Mouse (Mus musculus) C2C12 (cell line): Measurements from ENCODE around the gene Selp. TPM values are rescaled to one million over a fixed set of nuclear protein-coding genes. Genes with fewer than 3 reads are reported as not detected.

Source experiments
- H3K27me3 ChIP-seq: one replicate; pipeline ENCODE4 v1.6.1; 2011; ENCODE audit not compliant: control insufficient read depth, insufficient read depth, insufficient read length
- H3K36me3 ChIP-seq: one replicate; pipeline ENCODE4 v1.6.1; 2011; ENCODE audit not compliant: control insufficient read depth, insufficient read depth
- H3K4me3 ChIP-seq: one replicate; pipeline ENCODE4 v1.5.1; 2011; ENCODE audit warnings: mild to moderate bottlenecking, control low read depth; ENCODE audit not compliant: poor library complexity, insufficient read depth, severe bottlenecking
- H3K79me2 ChIP-seq: one replicate; pipeline ENCODE4 v1.6.1; 2011; ENCODE audit not compliant: control insufficient read depth, insufficient read depth
- H3K79me3 ChIP-seq: one replicate; pipeline ENCODE4 v1.6.1; 2011; ENCODE audit warnings: low read depth, control low read depth
- H3ac ChIP-seq: one replicate; pipeline ENCODE3; 2011; ENCODE audit warnings: low read depth; ENCODE audit not compliant: control insufficient read depth, insufficient read length
- CEBPB ChIP-seq: IDR thresholded peaks from one replicate; pipeline ENCODE4 v1.6.1; 2011; ENCODE audit warnings: low read depth, mild to moderate bottlenecking, control low read depth, moderate library complexity
- CTCF ChIP-seq: IDR thresholded peaks from one replicate; pipeline ENCODE4 v1.5.1; 2011; ENCODE audit not compliant: control insufficient read depth, insufficient read depth, insufficient read length
- FOSL1 ChIP-seq: IDR thresholded peaks from one replicate; pipeline ENCODE4 v1.8.0; 2011; ENCODE audit warnings: mild to moderate bottlenecking, low read length; ENCODE audit not compliant: poor library complexity, insufficient read depth, severe bottlenecking
- MAX ChIP-seq: IDR thresholded peaks from one replicate; pipeline ENCODE4 v1.6.1; 2011; ENCODE audit warnings: mild to moderate bottlenecking, control low read depth
- MYOD1 ChIP-seq: IDR thresholded peaks from one replicate; pipeline ENCODE4 v1.6.1; 2011; ENCODE audit warnings: low read depth; ENCODE audit not compliant: control insufficient read depth, insufficient read length
- MYOG ChIP-seq: IDR thresholded peaks from one replicate; pipeline ENCODE4 v1.6.1; 2011; ENCODE audit not compliant: control insufficient read depth, insufficient read length; ENCODE audit errors: extremely low read depth
- USF1 ChIP-seq: IDR thresholded peaks from one replicate; pipeline ENCODE4 v1.6.1; 2011; ENCODE audit warnings: low read depth, mild to moderate bottlenecking, control low read depth, moderate library complexity
- polyA plus RNA-seq: library from polyadenylated mRNA; unstranded; fragments of >200 nt; fragmentation: generic; extraction: Trizol; gene quantifications from one replicate; pipeline ENCODE4 v1.2.1, GENCODE M21; 2012; ENCODE audit warnings: missing spikeins

Selp gene
- polyA plus RNA-seq, 1 experiment, result 24.1 TPM

GRCm38 (mm10) chr1:164079091-164079490 lies 36.0 kb upstream of the Selp start:
- Histone ChIP-seq H3K4me3 (no peak overlapping the region), H3ac (no peak overlapping the region), H3K79me2 (no peaks in the 10 kb centered on the region), H3K79me3 (no peaks in the 10 kb centered on the region), H3K36me3 (no peaks in the 10 kb centered on the region), H3K27me3 (no peaks in the 10 kb centered on the region)
- TF ChIP-seq MAX, result no peak
- no peak for TF ChIP-seq CEBPB
- TF ChIP-seq USF1, result no peak
- TF ChIP-seq MYOD1, result no peak
- no peak for TF ChIP-seq MYOG
- no peak for TF ChIP-seq CTCF
- no peak for TF ChIP-seq FOSL1

- no peaks in the 10 kb centered on the region for H3K79me2 ChIP-seq
- H3ac ChIP-seq, result no peak overlapping the region
- H3K36me3 ChIP-seq, result no peaks in the 10 kb centered on the region
- no peak for TF ChIP-seq USF1
- no peak for TF ChIP-seq MAX
- TF ChIP-seq CEBPB, result no peak
- no peak for TF ChIP-seq FOSL1
- TF ChIP-seq MYOD1, result no peak
- no peak for TF ChIP-seq MYOG
- TF ChIP-seq CTCF, result no peak
- no peak overlapping the region for H3K4me3 ChIP-seq
- no peaks in the 10 kb centered on the region for H3K27me3 ChIP-seq
- no peaks in the 10 kb centered on the region for H3K79me3 ChIP-seq
These were observed 32.0 kb upstream of the Selp start for GRCm38 (mm10) chr1:164083046-164083445.

GRCm38 (mm10) chr1:164086797-164087196 lies 28.3 kb upstream of the Selp start:
- no peaks in the 10 kb centered on the region for H3K27me3 ChIP-seq
- no peak for TF ChIP-seq CEBPB
- no peak for TF ChIP-seq CTCF
- no peak for TF ChIP-seq FOSL1
- TF ChIP-seq MAX, result no peak
- no peak for TF ChIP-seq MYOD1
- TF ChIP-seq USF1, result no peak
- TF ChIP-seq MYOG, result no peak
- no peaks in the 10 kb centered on the region for H3K79me3 ChIP-seq
- no peaks in the 10 kb centered on the region for H3K36me3 ChIP-seq
- no peak overlapping the region for H3ac ChIP-seq
- H3K79me2 ChIP-seq, result no peaks in the 10 kb centered on the region
- no peak overlapping the region for H3K4me3 ChIP-seq

- TF ChIP-seq FOSL1, result no peak
- TF ChIP-seq CEBPB, result no peak
- no peak for TF ChIP-seq MAX
- TF ChIP-seq MYOG, result no peak
- no peak for TF ChIP-seq CTCF
- TF ChIP-seq USF1, result no peak
- no peak for TF ChIP-seq MYOD1
- Histone ChIP-seq H3ac (no peak overlapping the region), H3K36me3 (no peaks in the 10 kb centered on the region), H3K79me3 (no peaks in the 10 kb centered on the region), H3K27me3 (no peaks in the 10 kb centered on the region), H3K4me3 (no peak overlapping the region), H3K79me2 (no peaks in the 10 kb centered on the region)
These were observed 27.2 kb upstream of the Selp start for GRCm38 (mm10) chr1:164087872-164088271.

- Histone ChIP-seq H3K4me3 (no peak overlapping the region), H3K27me3 (no peaks in the 10 kb centered on the region), H3K79me3 (no peaks in the 10 kb centered on the region), H3K79me2 (no peaks in the 10 kb centered on the region), H3K36me3 (no peaks in the 10 kb centered on the region), H3ac (no peak overlapping the region)
- TF ChIP-seq MYOD1 (no peak), MYOG (no peak), MAX (no peak), FOSL1 (no peak), CTCF (no peak), CEBPB (no peak), USF1 (no peak)
These were observed 18.3 kb upstream of the Selp start for GRCm38 (mm10) chr1:164096780-164097179.

GRCm38 (mm10) chr1:164097911-164098310 lies 17.2 kb upstream of the Selp start:
- Histone ChIP-seq H3K4me3 (no peak overlapping the region), H3K27me3 (no peaks in the 10 kb centered on the region), H3K79me3 (no peaks in the 10 kb centered on the region), H3K36me3 (no peaks in the 10 kb centered on the region), H3ac (no peak overlapping the region), H3K79me2 (no peaks in the 10 kb centered on the region)
- TF ChIP-seq MAX (no peak), USF1 (no peak), FOSL1 (no peak), CEBPB (no peak)
